Mouse (Mus musculus) bone marrow macrophage, adult 2 months (primary cell): ENCODE measurements around the gene Sema4d. TPM values are rescaled to one million over a fixed set of nuclear protein-coding genes. Genes with fewer than 3 reads are reported as not detected.
"Not testable (repeated sequence)": the region's sequence is repeated elsewhere in the genome, so short reads cannot be mapped to it uniquely, and the experiment has no call there.

Source experiments
- H3K27ac ChIP-seq: 2 replicates; pipeline ENCODE4 v1.5.1; 2012; ENCODE audit warnings: low read depth, low read length; ENCODE audit not compliant: insufficient read depth
- H3K4me1 ChIP-seq: 2 replicates; pipeline ENCODE4 v1.6.1; 2012; ENCODE audit warnings: low read length; ENCODE audit not compliant: control insufficient read depth, insufficient read depth
- H3K4me3 ChIP-seq: 2 replicates; pipeline ENCODE4 v1.5.1; 2012; ENCODE audit warnings: mild to moderate bottlenecking, low read length, moderate library complexity; ENCODE audit not compliant: insufficient read depth
- CTCF ChIP-seq: IDR thresholded peaks from 2 replicates; pipeline ENCODE4 v1.5.1; 2012; ENCODE audit warnings: low read depth, mild to moderate bottlenecking, low read length, moderate library complexity
- POLR2A ChIP-seq: IDR thresholded peaks from 2 replicates; pipeline ENCODE4 v1.6.1; 2012; ENCODE audit warnings: mild to moderate bottlenecking, low read depth, low read length, borderline replicate concordance
- polyA plus RNA-seq: library from polyadenylated mRNA; stranded (reverse); fragments of >200 nt; gene quantifications from 2 replicates; pipeline ENCODE4 v1.2.4, GENCODE M21; 2012; ENCODE audit not compliant: missing spikeins, insufficient read depth, insufficient read length

Sema4d gene
- polyA plus RNA-seq, 1 experiment = 193 TPM

- Histone ChIP-seq H3K27ac (no peak overlapping the region), H3K4me3 (no peak overlapping the region), H3K4me1 (peaks cover 15% of the 10 kb centered on the region)
- no peak for TF ChIP-seq POLR2A
- TF ChIP-seq CTCF = no peak
Measured at GRCm38 (mm10) chr13:51685290-51685966, 108.1 kb downstream of the Sema4d start.

- Histone ChIP-seq H3K4me1 (peaks cover 7% of the 10 kb centered on the region), H3K4me3 (no peak overlapping the region), H3K27ac (no peak overlapping the region)
- TF ChIP-seq CTCF (no peak), POLR2A (no peak)
Measured at GRCm38 (mm10) chr13:51681634-51682033, 111.9 kb downstream of the Sema4d start.

- Histone ChIP-seq H3K4me3 (no peak overlapping the region), H3K27ac (no peak overlapping the region), H3K4me1 (peaks cover 4% of the 10 kb centered on the region)
- TF ChIP-seq CTCF (no peak), POLR2A (no peak)
Measured at GRCm38 (mm10) chr13:51681076-51681475, 112.5 kb downstream of the Sema4d start.

- Histone ChIP-seq H3K4me1 (no peaks in the 10 kb centered on the region), H3K4me3 (no peak overlapping the region), H3K27ac (no peak overlapping the region)
- TF ChIP-seq CTCF (no peak), POLR2A (no peak)
Measured at GRCm38 (mm10) chr13:51679332-51679731, 114.2 kb downstream of the Sema4d start.

- no peaks in the 10 kb centered on the region for H3K4me1 ChIP-seq
- no peak overlapping the region for H3K27ac ChIP-seq
- TF ChIP-seq POLR2A = no peak
- no peak for TF ChIP-seq CTCF
- no peak overlapping the region for H3K4me3 ChIP-seq
Measured at GRCm38 (mm10) chr13:51678687-51679086, 114.9 kb downstream of the Sema4d start.

- Histone ChIP-seq H3K4me1 (no peaks in the 10 kb centered on the region), H3K4me3 (no peak overlapping the region), H3K27ac (no peak overlapping the region)
- no peak for TF ChIP-seq POLR2A
- no peak for TF ChIP-seq CTCF
Measured at GRCm38 (mm10) chr13:51677630-51678185, 115.8 kb downstream of the Sema4d start.

GRCm38 (mm10) chr13:51677041-51677440 lies 116.5 kb downstream of the Sema4d start:
- H3K27ac ChIP-seq = no peak overlapping the region
- no peaks in the 10 kb centered on the region for H3K4me1 ChIP-seq
- TF ChIP-seq POLR2A = no peak
- no peak for TF ChIP-seq CTCF
- H3K4me3 ChIP-seq = no peak overlapping the region

GRCm38 (mm10) chr13:51676641-51677040 lies 116.9 kb downstream of the Sema4d start:
- Histone ChIP-seq H3K27ac (no peak overlapping the region), H3K4me3 (no peak overlapping the region), H3K4me1 (no peaks in the 10 kb centered on the region)
- TF ChIP-seq CTCF = no peak
- no peak for TF ChIP-seq POLR2A

GRCm38 (mm10) chr13:51668195-51668594 lies 125.4 kb downstream of the Sema4d start:
- H3K4me1 ChIP-seq, H3K27ac ChIP-seq, H3K4me3 ChIP-seq: not testable (repeated sequence)

- H3K4me1 ChIP-seq = no peaks in the 10 kb centered on the region
- no peak overlapping the region for H3K27ac ChIP-seq
- TF ChIP-seq POLR2A (no peak), CTCF (no peak)
- no peak overlapping the region for H3K4me3 ChIP-seq
Measured at GRCm38 (mm10) chr13:51663561-51663960, 130.0 kb downstream of the Sema4d start.

- no peak for TF ChIP-seq CTCF
- no peak for TF ChIP-seq POLR2A
- H3K27ac ChIP-seq = no peak overlapping the region
- H3K4me3 ChIP-seq = no peak overlapping the region
- H3K4me1 ChIP-seq = peaks cover 7% of the 10 kb centered on the region
Measured at GRCm38 (mm10) chr13:51659573-51659972, 134.0 kb downstream of the Sema4d start.
